Mouse (Mus musculus) heart, adult 2 months (tissue): ENCODE measurements around the gene Fgf4.

Experiments
- EP300 ChIP-seq: fragments of 200-500 bp; IDR thresholded peaks from 2 replicates; pipeline ENCODE4 v1.6.1; 2011; ENCODE audit warnings: low read depth, low read length, control low read depth; ENCODE audit not compliant: insufficient read depth
- POLR2A ChIP-seq: fragments of 200-500 bp; IDR thresholded peaks from 2 replicates; pipeline ENCODE4 v1.6.1; 2011; ENCODE audit warnings: mild to moderate bottlenecking, low read depth, low read length, control low read depth; ENCODE audit not compliant: insufficient read depth

GRCm38 (mm10) chr7:144898506-144898905, 51.3 kb downstream of the Fgf4 start:
- no peak for TF ChIP-seq POLR2A
- no peak for TF ChIP-seq EP300
